Mouse (Mus musculus) limb, embryonic 14.5 days (tissue): Measurements from ENCODE around the gene C1qtnf3. TPM values are rescaled to one million over a fixed set of nuclear protein-coding genes. Genes with fewer than 3 reads are reported as not detected.

Source experiments
- ATAC-seq: fragments of 200-750 bp; cut with Nextera tagmentation; 2 replicates; pipeline ENCODE4 v1.8.0; 2017; ENCODE audit warnings: low read depth, moderate number of reproducible peaks, moderate TSS enrichment; ENCODE audit not compliant: low FRiP score
- DNase-seq: peaks from one replicate; pipeline ENCODE4 v3.0.0-alpha.2; 2015; ENCODE audit warnings: low spot score
- H3K27ac ChIP-seq: fragments of 300-500 bp; sonication (generic); replicated peaks from 2 replicates; pipeline ENCODE4 v1.5.1; 2014; ENCODE audit warnings: low read depth, mild to moderate bottlenecking, low read length, moderate library complexity, mixed read lengths
- H3K27me3 ChIP-seq: fragments of 300-500 bp; sonication (generic); 2 replicates; pipeline ENCODE4 v1.6.1; 2014; ENCODE audit warnings: low read length, mixed read lengths; ENCODE audit not compliant: control insufficient read depth, insufficient read depth
- H3K36me3 ChIP-seq: fragments of 300-500 bp; sonication (generic); 2 replicates; pipeline ENCODE4 v1.6.1; 2014; ENCODE audit warnings: mild to moderate bottlenecking, low read length, moderate library complexity, mixed read lengths; ENCODE audit not compliant: control insufficient read depth, insufficient read depth
- H3K4me1 ChIP-seq: fragments of 300-500 bp; sonication (generic); 2 replicates; pipeline ENCODE4 v1.6.1; 2014; ENCODE audit warnings: antibody characterized with exemption, low read length, mixed read lengths; ENCODE audit not compliant: control insufficient read depth, insufficient read depth
- H3K4me2 ChIP-seq: fragments of 300-500 bp; sonication (generic); replicated peaks from 2 replicates; pipeline ENCODE4 v1.6.1; 2014; ENCODE audit warnings: low read depth, mild to moderate bottlenecking, low read length, moderate library complexity; ENCODE audit not compliant: severe bottlenecking
- H3K4me3 ChIP-seq: fragments of 300-500 bp; sonication (generic); replicated peaks from 2 replicates; pipeline ENCODE4 v1.5.1; 2014; ENCODE audit warnings: low read length
- H3K9ac ChIP-seq: fragments of 300-500 bp; sonication (generic); 2 replicates; pipeline ENCODE4 v1.6.1; 2014; ENCODE audit warnings: mild to moderate bottlenecking, low read depth, low read length, moderate library complexity; ENCODE audit not compliant: severe bottlenecking
- H3K9me3 ChIP-seq: fragments of 300-500 bp; sonication (generic); 2 replicates; pipeline ENCODE4 v1.6.1; 2016; ENCODE audit warnings: low read length; ENCODE audit not compliant: control insufficient read depth
- POLR2A ChIP-seq: fragments of 200-500 bp; IDR thresholded peaks from 2 replicates; pipeline ENCODE4 v1.8.0; 2012; ENCODE audit warnings: inconsistent platforms, mild to moderate bottlenecking, moderate library complexity, borderline replicate concordance; ENCODE audit not compliant: insufficient read depth, insufficient read length; ENCODE audit errors: extremely low read depth
- WGBS: fragments of 180-500 bp; shearing (Covaris S2); extraction: QIAGEN DNeasy Blood & Tissue Kit; methylation state at CpG from one replicate; pipeline ENCODE4 v1.1.7; 2014; 5-methylcytosine and 5-hydroxymethylcytosine counted together
- polyA plus RNA-seq, 2 experiments: library from polyadenylated mRNA; depleted of rRNA in 1 of 2; stranded (reverse) in 1 of 2; unstranded in 1 of 2; fragments of >200 nt; fragmentation: Nextera tagmentation in 1 of 2; extraction: Ambion mirVana in 1 of 2; gene quantifications; 2 replicates each; pipeline versions ENCODE4 v1.2.1 to v1.2.3; 2012 to 2014

Gene C1qtnf3
- polyA plus RNA-seq, 2 experiments: 108 to 119 TPM

DNA sequence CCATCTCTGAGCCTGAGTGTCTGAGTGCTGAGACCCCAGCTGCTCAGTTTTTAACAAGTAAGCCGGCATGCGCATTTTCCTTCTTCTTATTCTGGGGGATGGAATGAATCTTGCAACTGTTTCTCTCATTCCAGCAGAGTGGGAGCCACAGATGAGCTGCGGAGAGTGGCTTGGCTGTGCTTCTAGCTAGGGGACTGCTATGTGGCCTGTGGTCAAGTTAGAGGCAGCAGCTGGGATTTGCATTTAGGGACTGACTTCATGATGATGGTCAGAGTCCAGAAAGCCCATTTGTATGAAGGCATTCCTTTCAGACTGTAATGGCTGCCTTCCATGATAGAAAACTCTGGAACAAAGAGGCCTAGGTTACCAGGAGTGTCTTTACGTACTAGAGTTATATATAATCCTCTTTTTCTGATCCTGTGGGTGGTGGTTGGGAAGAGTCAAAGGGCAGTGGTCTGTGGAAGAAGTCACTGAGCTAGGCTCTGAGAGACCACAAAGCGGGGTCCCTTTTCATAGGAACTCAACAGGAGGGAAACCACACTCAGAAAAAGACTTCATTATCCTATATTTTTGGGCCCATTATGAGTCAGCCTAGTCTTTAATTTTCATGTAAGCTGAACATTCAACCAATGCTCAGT, 23.4 kb upstream of the C1qtnf3 start:
- Histone ChIP-seq H3K36me3 (no peaks in the 10 kb centered on the region), H3K4me1 (no peaks in the 10 kb centered on the region), H3K27ac (no peak overlapping the region), H3K9me3 (no peaks in the 10 kb centered on the region), H3K4me3 (no peak overlapping the region), H3K9ac (no peak overlapping the region), H3K4me2 (no peak overlapping the region), H3K27me3 (no peaks in the 10 kb centered on the region)
- no peak for TF ChIP-seq POLR2A
- ATAC-seq (peak; percentile 53; the same call in 1 of the 2 replicates), DNase-seq (peak; percentile 66)
- 80% methylated on average over 5 of the region's 5 CpGs for WGBS

DNA sequence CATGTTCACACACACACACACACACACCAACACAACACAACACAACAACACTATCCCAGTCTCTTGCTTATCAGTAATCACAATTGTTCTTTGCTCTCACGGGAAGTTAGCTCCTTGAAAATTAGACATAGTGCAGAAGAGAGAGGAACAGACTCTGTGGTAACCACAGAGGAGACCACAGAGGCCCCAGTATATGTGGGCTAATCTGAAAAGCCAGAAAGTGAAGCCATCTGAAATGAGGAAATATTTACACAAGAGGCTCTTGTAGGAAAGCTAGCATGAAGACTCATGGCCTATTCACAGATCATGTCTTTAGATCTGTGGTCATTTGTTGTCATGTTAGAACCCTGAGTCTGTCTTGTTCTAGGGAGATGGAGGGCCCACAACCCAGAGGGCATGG, 18.2 kb upstream of the C1qtnf3 start:
- no peak overlapping the region for H3K27ac ChIP-seq
- no peak overlapping the region for H3K4me2 ChIP-seq
- no peak overlapping the region for H3K4me3 ChIP-seq
- no peak overlapping the region for H3K9ac ChIP-seq
- no peaks in the 10 kb centered on the region for H3K36me3 ChIP-seq
- H3K27me3 ChIP-seq: no peaks in the 10 kb centered on the region
- no peaks in the 10 kb centered on the region for H3K4me1 ChIP-seq
- TF ChIP-seq POLR2A: no peak
- no peak for DNase-seq
- 70% methylated on average over 1 of the region's 1 CpGs for WGBS
- no peak for ATAC-seq
- H3K9me3 ChIP-seq: no peaks in the 10 kb centered on the region

DNA sequence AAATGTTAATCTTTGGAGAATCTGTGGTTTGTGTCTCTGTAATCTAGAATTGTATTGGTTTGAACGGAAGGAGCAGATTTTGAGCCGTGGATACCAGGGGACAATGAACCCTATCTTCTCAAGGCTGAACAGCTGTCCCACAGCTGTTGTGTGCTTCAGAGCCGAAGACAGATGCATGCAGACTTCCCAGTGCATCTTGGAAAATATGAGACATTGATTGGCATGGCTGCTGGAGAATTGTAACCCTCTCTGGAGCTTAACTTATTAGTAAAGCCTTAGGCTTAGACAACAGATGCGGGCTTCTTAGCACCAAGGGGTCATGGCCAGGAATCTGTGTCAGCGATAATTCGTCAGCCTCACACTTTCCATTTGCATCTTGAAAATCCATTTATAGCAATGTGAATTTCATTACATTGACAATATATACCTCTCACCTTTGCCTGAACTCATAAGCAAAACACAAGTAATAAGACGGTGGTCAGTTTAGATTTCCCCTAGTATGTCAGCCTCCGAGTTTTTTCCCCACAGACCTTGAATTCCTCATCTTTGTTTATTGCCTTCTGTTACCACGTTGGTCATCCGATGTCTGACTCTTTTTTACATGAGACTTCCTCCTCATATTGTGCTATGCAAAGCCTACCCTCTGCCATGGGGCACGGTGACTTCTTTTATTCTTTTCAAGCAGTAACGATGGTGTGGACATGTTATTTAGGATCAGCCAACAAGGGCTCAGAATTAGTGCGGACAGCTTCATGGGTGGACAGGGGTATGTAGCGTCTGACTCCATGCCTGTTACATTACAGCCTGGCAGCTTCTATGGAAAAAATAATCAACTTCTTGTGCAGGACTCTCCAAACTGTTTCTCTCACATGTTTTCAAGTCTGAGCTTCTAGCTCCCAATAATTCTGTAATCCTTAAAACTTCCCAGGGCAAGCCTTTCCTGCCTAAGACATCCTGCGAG, 11.7 kb upstream of the C1qtnf3 start:
- ATAC-seq: peak; percentile 88

DNA sequence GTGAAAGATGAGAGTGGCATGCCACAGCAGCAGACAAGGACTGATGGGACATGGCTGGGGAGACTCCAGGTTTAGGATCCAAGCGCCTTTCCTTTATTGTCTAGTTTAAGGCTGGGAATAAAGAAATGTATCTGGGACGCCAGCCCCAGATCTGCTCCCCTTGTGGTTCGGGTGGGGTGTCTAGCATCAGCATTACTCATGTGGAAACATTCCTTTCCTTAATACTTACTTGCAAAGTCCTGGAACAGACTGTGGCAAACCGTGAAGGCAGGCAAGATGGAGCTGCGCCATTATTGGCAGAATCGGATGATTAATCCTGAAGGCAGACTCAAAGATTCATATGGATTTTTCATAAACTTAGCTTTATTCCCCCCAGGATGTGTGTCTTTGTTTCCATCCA, 10.2 kb upstream of the C1qtnf3 start:
- 0 out of 2 replicates have a peak overlapping the region, but pooled peaks have one; percentile 9 for H3K27ac ChIP-seq
- H3K9ac ChIP-seq: no peak overlapping the region
- DNase-seq (no peak), ATAC-seq (no peak; the same call in 1 of the 2 replicates)
- H3K4me1 ChIP-seq: no peaks in the 10 kb centered on the region; the same call in 1 of the 2 replicates
- no peak overlapping the region for H3K4me3 ChIP-seq
- no peaks in the 10 kb centered on the region for H3K9me3 ChIP-seq
- H3K4me2 ChIP-seq: no peak overlapping the region
- WGBS: 65% methylated on average over 6 of the region's 6 CpGs
- TF ChIP-seq POLR2A: no peak
- no peaks in the 10 kb centered on the region for H3K36me3 ChIP-seq
- H3K27me3 ChIP-seq: no peaks in the 10 kb centered on the region

More for the DNA sequence above, 11.7 kb upstream of the C1qtnf3 start:
- 58% methylated on average over 15 of the region's 15 CpGs for whole genome bisulfite sequencing
- no peaks in the 10 kb centered on the region for H3K9me3 ChIP-seq
- H3K9ac ChIP-seq: no peak overlapping the region
- no peak for TF ChIP-seq POLR2A
- H3K4me2 ChIP-seq: no peak overlapping the region
- H3K4me1 ChIP-seq: no peaks in the 10 kb centered on the region; the same call in 1 of the 2 replicates
- peak overlapping the region; percentile 44; the same call in 1 of the 2 replicates for H3K27ac ChIP-seq
- no peaks in the 10 kb centered on the region for H3K36me3 ChIP-seq
- H3K4me3 ChIP-seq: no peak overlapping the region
- DNase-seq: peak; percentile 83
- H3K27me3 ChIP-seq: no peaks in the 10 kb centered on the region

DNA sequence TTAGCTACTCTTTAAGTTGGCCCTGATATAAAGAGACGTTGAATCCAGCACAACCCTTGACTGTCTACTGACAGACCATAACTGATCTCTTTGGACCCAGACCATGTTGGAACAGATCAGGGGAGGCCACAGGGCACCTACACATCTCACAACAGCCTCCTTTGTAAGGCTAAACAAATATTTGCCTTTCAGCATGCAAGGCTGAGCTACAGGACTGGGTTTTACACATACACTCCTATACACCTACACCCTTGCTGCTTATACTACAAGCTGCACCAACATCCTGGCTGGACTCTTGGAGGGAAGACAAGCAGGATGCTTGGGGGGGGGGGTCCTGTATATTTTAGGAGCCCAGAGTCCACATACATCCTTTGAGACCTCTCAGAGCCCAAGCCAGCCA, 4.3 kb upstream of the C1qtnf3 start:
- ATAC-seq (no peak), DNase-seq (no peak)
- Histone ChIP-seq H3K9ac (no peak overlapping the region), H3K4me3 (no peak overlapping the region), H3K9me3 (no peaks in the 10 kb centered on the region), H3K27ac (no peak overlapping the region), H3K4me2 (no peak overlapping the region), H3K4me1 (peaks cover 12% of the 10 kb centered on the region; the same call in 1 of the 2 replicates), H3K36me3 (no peaks in the 10 kb centered on the region), H3K27me3 (no peaks in the 10 kb centered on the region)
- WGBS: 91% methylated on average over 1 of the region's 1 CpGs
- no peak for TF ChIP-seq POLR2A
